Mouse (Mus musculus) C2C12 (cell line): ENCODE data around the gene Hint3. TPM values are rescaled to one million over a fixed set of nuclear protein-coding genes. Genes with fewer than 3 reads are reported as not detected.

Experiments used
- H3K27me3 ChIP-seq: one replicate; pipeline ENCODE4 v1.6.1; 2011; ENCODE audit not compliant: control insufficient read depth, insufficient read depth, insufficient read length
- H3K36me3 ChIP-seq: one replicate; pipeline ENCODE4 v1.6.1; 2011; ENCODE audit not compliant: control insufficient read depth, insufficient read depth
- H3K4me3 ChIP-seq: one replicate; pipeline ENCODE4 v1.5.1; 2011; ENCODE audit warnings: mild to moderate bottlenecking, control low read depth; ENCODE audit not compliant: poor library complexity, insufficient read depth, severe bottlenecking
- H3K79me2 ChIP-seq: one replicate; pipeline ENCODE4 v1.6.1; 2011; ENCODE audit not compliant: control insufficient read depth, insufficient read depth
- H3K79me3 ChIP-seq: one replicate; pipeline ENCODE4 v1.6.1; 2011; ENCODE audit warnings: low read depth, control low read depth
- H3ac ChIP-seq: one replicate; pipeline ENCODE3; 2011; ENCODE audit warnings: low read depth; ENCODE audit not compliant: control insufficient read depth, insufficient read length
- CEBPB ChIP-seq: IDR thresholded peaks from one replicate; pipeline ENCODE4 v1.6.1; 2011; ENCODE audit warnings: low read depth, mild to moderate bottlenecking, control low read depth, moderate library complexity
- CTCF ChIP-seq: IDR thresholded peaks from one replicate; pipeline ENCODE4 v1.5.1; 2011; ENCODE audit not compliant: control insufficient read depth, insufficient read depth, insufficient read length
- FOSL1 ChIP-seq: IDR thresholded peaks from one replicate; pipeline ENCODE4 v1.8.0; 2011; ENCODE audit warnings: mild to moderate bottlenecking, low read length; ENCODE audit not compliant: poor library complexity, insufficient read depth, severe bottlenecking
- MAX ChIP-seq: IDR thresholded peaks from one replicate; pipeline ENCODE4 v1.6.1; 2011; ENCODE audit warnings: mild to moderate bottlenecking, control low read depth
- MYOD1 ChIP-seq: IDR thresholded peaks from one replicate; pipeline ENCODE4 v1.6.1; 2011; ENCODE audit warnings: low read depth; ENCODE audit not compliant: control insufficient read depth, insufficient read length
- MYOG ChIP-seq: IDR thresholded peaks from one replicate; pipeline ENCODE4 v1.6.1; 2011; ENCODE audit not compliant: control insufficient read depth, insufficient read length; ENCODE audit errors: extremely low read depth
- USF1 ChIP-seq: IDR thresholded peaks from one replicate; pipeline ENCODE4 v1.6.1; 2011; ENCODE audit warnings: low read depth, mild to moderate bottlenecking, control low read depth, moderate library complexity
- polyA plus RNA-seq: library from polyadenylated mRNA; unstranded; fragments of >200 nt; fragmentation: generic; extraction: Trizol; gene quantifications from one replicate; pipeline ENCODE4 v1.2.1, GENCODE M21; 2012; ENCODE audit warnings: missing spikeins

Hint3 gene
- polyA plus RNA-seq, 1 experiment = 8.1 TPM

DNA sequence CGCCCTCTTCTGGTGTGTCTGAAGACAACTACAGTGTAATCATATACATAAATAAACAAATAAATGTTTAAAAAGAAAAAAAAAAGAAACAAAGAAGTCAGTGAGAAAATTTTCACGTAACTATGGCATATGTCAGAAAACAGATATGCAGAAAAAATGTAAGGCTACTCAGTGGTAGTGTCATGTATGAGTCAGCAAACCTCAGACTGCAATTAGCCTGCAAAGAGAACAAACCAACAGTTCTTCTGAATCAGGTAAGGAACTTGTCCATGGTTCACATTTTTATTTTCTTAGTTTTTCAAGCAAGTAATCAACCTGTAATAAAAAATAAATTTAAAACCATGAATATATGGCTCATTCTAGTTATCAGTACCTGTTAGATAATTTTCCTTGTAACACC is 21.3 kb downstream of the Hint3 start:
- H3K79me2 ChIP-seq = no peaks in the 10 kb centered on the region
- no peak overlapping the region for H3ac ChIP-seq
- no peaks in the 10 kb centered on the region for H3K79me3 ChIP-seq
- H3K27me3 ChIP-seq = no peaks in the 10 kb centered on the region
- TF ChIP-seq MAX = peak; percentile 39
- peak; percentile 74 for TF ChIP-seq FOSL1
- TF ChIP-seq MYOD1 = no peak
- peaks cover 20% of the 10 kb centered on the region for H3K36me3 ChIP-seq
- H3K4me3 ChIP-seq = no peak overlapping the region

DNA sequence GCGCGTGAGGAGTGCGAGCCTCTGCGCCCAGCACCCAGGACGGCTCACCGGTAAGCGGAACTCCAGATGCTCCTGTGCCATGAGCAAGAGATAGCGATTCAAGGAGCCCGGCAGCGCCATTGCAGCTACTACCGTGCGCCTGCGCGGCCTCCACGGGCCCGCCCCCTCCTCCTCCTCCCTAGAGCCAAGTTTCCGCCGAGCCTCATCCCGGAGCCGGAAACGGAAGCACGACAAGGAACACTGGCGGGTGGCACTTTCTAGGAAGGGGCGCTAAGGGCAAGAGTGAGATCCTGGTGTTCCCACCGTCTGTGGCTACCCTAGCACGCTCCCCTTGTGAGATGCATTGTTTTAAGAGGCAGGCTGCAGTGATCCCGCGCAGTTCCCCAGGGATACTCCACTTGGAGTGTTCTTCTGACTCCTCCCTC is 28.9 kb downstream of the Hint3 start, which contains the start of gene Trmt11:
Trmt11 (minus strand) TSS at position 208 of the 425 bp plus-strand sequence.
- H3ac ChIP-seq = peak within 1 kb of the TSS; percentile 76
- peaks cover 24% of the 10 kb centered on the region for H3K36me3 ChIP-seq
- peaks cover 38% of the 10 kb centered on the region for H3K79me2 ChIP-seq
- no peaks in the 10 kb centered on the region for H3K27me3 ChIP-seq
- H3K79me3 ChIP-seq = peaks cover 27% of the 10 kb centered on the region
- peak within 1 kb of the TSS; percentile 81 for H3K4me3 ChIP-seq
- no peak for TF ChIP-seq FOSL1
- no peak for TF ChIP-seq MYOD1
- no peak for TF ChIP-seq CEBPB
- TF ChIP-seq MAX = no peak
- no peak for TF ChIP-seq CTCF
- no peak for TF ChIP-seq USF1
- TF ChIP-seq MYOG = no peak

DNA sequence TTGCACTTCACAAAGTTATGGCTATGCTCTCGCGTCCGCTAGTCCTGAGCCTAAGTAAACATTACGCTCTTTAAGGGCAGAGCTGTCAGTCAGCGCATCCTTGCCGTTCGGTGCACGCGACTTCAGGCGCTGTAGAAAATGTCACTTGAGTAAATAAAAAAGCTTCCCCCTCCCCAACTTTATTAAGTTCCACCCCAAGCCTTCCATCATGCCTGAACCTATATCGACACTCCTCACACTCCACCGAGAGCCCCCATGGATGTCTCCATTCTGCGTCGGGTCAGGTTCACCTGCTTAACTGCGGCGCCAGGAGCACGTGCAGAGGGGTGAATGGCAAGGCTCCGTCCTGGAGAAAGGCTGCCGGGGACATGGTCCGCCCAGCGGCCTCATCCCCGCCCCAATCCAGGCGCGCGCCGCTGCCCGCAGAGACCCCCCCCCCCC is 29.3 kb downstream of the Hint3 start:
- no peaks in the 10 kb centered on the region for H3K27me3 ChIP-seq
- TF ChIP-seq MAX (peak; percentile 65), MYOG (no peak)
- peaks cover 29% of the 10 kb centered on the region for H3K36me3 ChIP-seq
- peak overlapping the region; percentile 81 for H3K4me3 ChIP-seq
- peaks cover 41% of the 10 kb centered on the region for H3K79me2 ChIP-seq
- H3ac ChIP-seq = peak overlapping the region; percentile 76
- H3K79me3 ChIP-seq = peaks cover 27% of the 10 kb centered on the region

DNA sequence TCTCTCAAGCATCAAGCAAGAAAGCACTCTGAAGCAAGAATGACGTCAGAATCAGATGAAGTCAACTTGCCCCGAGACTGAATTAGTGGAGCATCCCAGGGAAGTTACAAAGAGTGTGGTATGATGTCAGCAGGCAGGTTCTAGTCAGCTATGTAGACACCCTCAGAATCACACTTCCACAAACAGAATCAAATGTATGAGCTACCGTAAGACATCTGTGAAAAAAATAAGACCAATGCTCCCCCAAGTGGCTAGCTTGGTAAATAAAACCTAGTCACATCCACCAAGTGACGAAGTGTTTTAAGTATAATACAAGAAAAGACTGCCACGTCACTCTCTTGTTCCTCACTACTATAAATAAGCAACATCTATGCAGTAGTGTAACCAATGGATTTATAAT is 42.4 kb downstream of the Hint3 start:
- Histone ChIP-seq H3K36me3 (peaks cover 87% of the 10 kb centered on the region), H3K4me3 (no peak overlapping the region), H3K79me3 (peaks cover 6% of the 10 kb centered on the region), H3ac (no peak overlapping the region), H3K27me3 (no peaks in the 10 kb centered on the region), H3K79me2 (peaks cover 10% of the 10 kb centered on the region)
- no peak for TF ChIP-seq MYOG
- no peak for TF ChIP-seq CEBPB
- TF ChIP-seq FOSL1 = no peak
- TF ChIP-seq USF1 = no peak
- TF ChIP-seq MAX = no peak
- TF ChIP-seq MYOD1 = no peak
- TF ChIP-seq CTCF = no peak

DNA sequence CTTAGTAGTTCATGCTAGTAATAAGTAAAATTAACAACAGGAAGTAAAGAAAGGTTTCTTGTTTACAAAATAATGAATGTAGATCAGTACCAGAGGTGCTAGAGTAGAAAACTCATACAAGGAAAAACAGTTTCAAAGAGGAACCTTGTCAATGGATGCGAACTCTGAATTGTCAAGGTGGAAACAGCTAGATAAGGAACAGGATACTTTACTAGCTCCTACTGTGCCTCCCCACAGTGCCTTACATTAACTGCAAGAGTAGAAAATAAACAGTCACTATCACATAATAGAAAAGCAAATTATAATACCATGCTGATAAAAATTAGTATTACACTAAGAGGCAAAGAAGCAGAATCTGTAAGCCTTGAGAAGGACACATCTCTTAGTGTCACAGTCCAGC is 43.7 kb downstream of the Hint3 start:
- Histone ChIP-seq H3K79me2 (peaks cover 12% of the 10 kb centered on the region), H3K27me3 (no peaks in the 10 kb centered on the region), H3K36me3 (peaks cover 81% of the 10 kb centered on the region), H3K4me3 (no peak overlapping the region), H3K79me3 (peaks cover 11% of the 10 kb centered on the region), H3ac (no peak overlapping the region)
- TF ChIP-seq CTCF = no peak
- no peak for TF ChIP-seq MYOD1
- TF ChIP-seq MYOG = no peak
- TF ChIP-seq CEBPB = no peak
- no peak for TF ChIP-seq USF1
- TF ChIP-seq FOSL1 = no peak
- TF ChIP-seq MAX = no peak

DNA sequence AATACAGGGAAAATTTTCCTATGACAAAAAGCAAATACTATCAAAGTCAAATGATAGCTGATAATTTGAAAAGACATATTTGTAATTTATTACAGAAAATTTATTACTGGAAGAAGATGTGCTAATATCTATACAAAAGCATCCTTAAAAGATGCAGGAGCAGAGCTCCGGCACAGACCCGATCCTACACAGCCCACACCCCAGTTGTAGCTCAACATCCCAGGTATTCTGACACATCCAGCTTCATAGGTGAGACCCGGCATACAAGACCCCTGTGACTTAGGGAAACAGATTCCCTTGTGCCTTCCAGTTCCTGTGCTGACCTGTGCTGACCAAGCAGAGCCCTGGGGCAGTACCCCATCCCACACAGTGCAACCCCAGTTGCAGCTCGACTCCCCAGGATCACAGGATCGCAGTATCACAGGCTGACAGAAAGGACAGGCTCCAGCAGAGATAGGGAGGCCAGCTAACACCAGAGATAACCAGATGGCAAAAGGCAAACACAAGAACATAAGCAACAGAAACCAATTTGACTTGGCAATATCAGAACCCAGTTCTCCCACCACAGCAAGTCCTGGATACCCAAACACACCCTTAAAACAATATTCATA is 51.7 kb downstream of the Hint3 start:
- Histone ChIP-seq H3K4me3 (no peak overlapping the region), H3K79me3 (peaks cover 20% of the 10 kb centered on the region), H3ac (no peak overlapping the region), H3K27me3 (no peaks in the 10 kb centered on the region), H3K36me3 (peaks cover 34% of the 10 kb centered on the region), H3K79me2 (peaks cover 44% of the 10 kb centered on the region)
- TF ChIP-seq FOSL1 (no peak), MAX (no peak), CEBPB (no peak), MYOG (no peak), CTCF (no peak), USF1 (no peak), MYOD1 (no peak)
